Mouse (Mus musculus): ENCODE data around the gene Hcn2.

DNA sequence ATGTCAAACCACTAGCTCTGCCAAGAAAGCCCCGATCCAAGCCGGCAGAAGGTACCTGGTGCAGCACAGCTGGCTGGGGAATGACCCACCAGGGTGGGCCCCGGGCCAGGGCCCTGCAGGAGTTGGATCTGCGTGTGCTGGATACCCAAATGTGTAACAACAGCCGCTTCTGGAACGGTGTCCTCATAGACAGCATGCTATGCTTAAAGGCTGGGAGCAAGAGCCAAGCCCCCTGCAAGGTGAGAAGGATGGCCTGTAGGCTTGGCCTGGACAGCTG is 22.1 kb upstream of the Hcn2 start:
- TF ChIP-seq CTCF (IDR thresholded peaks at IDR 0.05; ENCODE audit: borderline replicate concordance, control insufficient read depth, extremely low read depth, insufficient read depth, low read length, poor library complexity): no peak
- no peak for TF ChIP-seq POLR2A (IDR thresholded peaks at IDR 0.05; ENCODE audit: control insufficient read depth, extremely low read depth, insufficient read depth, low read length, poor library complexity)

Measured in thymus, adult 2 months (tissue).